Mouse (Mus musculus) midbrain, postnatal 0 days (tissue): Measurements from ENCODE around the gene Cntfr. TPM values are rescaled to one million over a fixed set of nuclear protein-coding genes. Genes with fewer than 3 reads are reported as not detected.

Source experiments
- ATAC-seq: fragments of 200-750 bp; cut with Nextera tagmentation; 2 replicates; pipeline ENCODE4 v1.8.0; 2017; ENCODE audit warnings: moderate number of reproducible peaks, mild to moderate bottlenecking, moderate TSS enrichment, moderate library complexity; ENCODE audit not compliant: low FRiP score
- DNase-seq: peaks from one replicate; pipeline ENCODE4 v3.0.0-alpha.2; 2015; ENCODE audit warnings: low spot score
- H3K27ac ChIP-seq: fragments of 300-500 bp; sonication (generic); 2 replicates; pipeline ENCODE4 v1.5.1; 2014; ENCODE audit warnings: low read depth, mild to moderate bottlenecking, low read length, mixed read lengths
- H3K27me3 ChIP-seq: fragments of 300-500 bp; sonication (generic); 2 replicates; pipeline ENCODE4 v1.6.1; 2014; ENCODE audit warnings: low read length, control low read depth, mixed read lengths; ENCODE audit not compliant: insufficient read depth
- H3K36me3 ChIP-seq: fragments of 300-500 bp; sonication (generic); 2 replicates; pipeline ENCODE4 v1.6.1; 2014; ENCODE audit warnings: low read length, control low read depth, mixed read lengths; ENCODE audit not compliant: insufficient read depth
- H3K4me1 ChIP-seq: fragments of 300-500 bp; sonication (generic); 2 replicates; pipeline ENCODE4 v1.6.1; 2014; ENCODE audit warnings: mild to moderate bottlenecking, control low read depth, antibody characterized with exemption, low read length, mixed read lengths; ENCODE audit not compliant: insufficient read depth
- H3K4me2 ChIP-seq: fragments of 300-500 bp; sonication (generic); 2 replicates; pipeline ENCODE4 v1.6.1; 2014; ENCODE audit warnings: low read depth, mild to moderate bottlenecking, low read length, mixed read lengths; ENCODE audit not compliant: poor library complexity, severe bottlenecking
- H3K4me3 ChIP-seq: fragments of 300-500 bp; sonication (generic); 2 replicates; pipeline ENCODE4 v1.5.1; 2014; ENCODE audit warnings: low read depth, mild to moderate bottlenecking, low read length, moderate library complexity
- H3K9ac ChIP-seq: fragments of 300-500 bp; sonication (generic); replicated peaks from 2 replicates; pipeline ENCODE4 v1.6.1; 2014; ENCODE audit warnings: mild to moderate bottlenecking, low read length, moderate library complexity, mixed read lengths; ENCODE audit not compliant: poor library complexity, severe bottlenecking
- H3K9me3 ChIP-seq: fragments of 300-500 bp; sonication (generic); 2 replicates; pipeline ENCODE4 v1.6.1; 2016; ENCODE audit warnings: low read length, control low read depth
- CTCF ChIP-seq: IDR thresholded peaks from 2 replicates; pipeline ENCODE4 v1.5.1; 2016; ENCODE audit warnings: antibody characterized with exemption, mild to moderate bottlenecking
- WGBS: fragments of 180-500 bp; shearing (Covaris S2); extraction: QIAGEN DNeasy Blood & Tissue Kit; methylation state at CpG from one replicate; pipeline ENCODE4 v1.1.7; 2014; 5-methylcytosine and 5-hydroxymethylcytosine counted together
- polyA plus RNA-seq: library from polyadenylated mRNA; unstranded; fragments of >200 nt; fragmentation: Nextera tagmentation; extraction: Ambion mirVana; gene quantifications from 2 replicates; pipeline ENCODE4 v1.2.1, GENCODE M21; 2015
- total RNA-seq: library from RNA; depleted of rRNA; stranded (reverse); fragments of >200 nt; gene quantifications from 2 replicates; pipeline ENCODE4 v1.2.3, GENCODE M21; 2014

Cntfr gene
- total and polyA plus RNA-seq, 2 experiments from 2014 or later: 20.1 to 69.2 TPM

- ATAC-seq (no peak), DNase-seq (no peak)
- H3K9me3 ChIP-seq: no peaks in the 10 kb centered on the region
- H3K27ac ChIP-seq: no peak overlapping the region
- no peaks in the 10 kb centered on the region for H3K27me3 ChIP-seq
- TF ChIP-seq CTCF: no peak
- 25% methylated on average over 6 of the region's 6 CpGs for WGBS
- H3K36me3 ChIP-seq: no peaks in the 10 kb centered on the region
- no peak overlapping the region for H3K4me2 ChIP-seq
- H3K9ac ChIP-seq: no peak overlapping the region; the same call in 1 of the 2 replicates
- H3K4me3 ChIP-seq: 0 out of 2 replicates have a peak overlapping the region, but pooled peaks have one; percentile 0
- H3K4me1 ChIP-seq: 0 out of 2 replicates have a peak, but pooled peaks cover 3% of the 10 kb centered on the region
These were observed 14.1 kb downstream of the Cntfr start for GRCm38 (mm10) chr4:41682789-41683188.

- Histone ChIP-seq H3K9ac (no peak overlapping the region), H3K9me3 (no peaks in the 10 kb centered on the region), H3K4me1 (0 out of 2 replicates have a peak, but pooled peaks cover 3% of the 10 kb centered on the region), H3K4me3 (no peak overlapping the region), H3K27ac (no peak overlapping the region), H3K27me3 (no peaks in the 10 kb centered on the region), H3K4me2 (no peak overlapping the region), H3K36me3 (no peaks in the 10 kb centered on the region)
- TF ChIP-seq CTCF: no peak
- ATAC-seq: no peak
- no peak for DNase-seq
- WGBS: 67% methylated on average over 10 of the region's 10 CpGs
These were observed 14.9 kb downstream of the Cntfr start for GRCm38 (mm10) chr4:41681947-41682346.

GRCm38 (mm10) chr4:41681176-41681575 is 15.7 kb downstream of the Cntfr start:
- DNase-seq: peak; percentile 39
- H3K27ac ChIP-seq: no peak overlapping the region
- H3K4me3 ChIP-seq: no peak overlapping the region
- H3K9ac ChIP-seq: no peak overlapping the region
- no peaks in the 10 kb centered on the region for H3K27me3 ChIP-seq
- H3K4me2 ChIP-seq: no peak overlapping the region
- no peak for TF ChIP-seq CTCF
- H3K4me1 ChIP-seq: 0 out of 2 replicates have a peak, but pooled peaks cover 3% of the 10 kb centered on the region
- H3K36me3 ChIP-seq: no peaks in the 10 kb centered on the region
- 60% methylated on average over 4 of the region's 4 CpGs for WGBS
- no peaks in the 10 kb centered on the region for H3K9me3 ChIP-seq
- ATAC-seq: no peak

DNA sequence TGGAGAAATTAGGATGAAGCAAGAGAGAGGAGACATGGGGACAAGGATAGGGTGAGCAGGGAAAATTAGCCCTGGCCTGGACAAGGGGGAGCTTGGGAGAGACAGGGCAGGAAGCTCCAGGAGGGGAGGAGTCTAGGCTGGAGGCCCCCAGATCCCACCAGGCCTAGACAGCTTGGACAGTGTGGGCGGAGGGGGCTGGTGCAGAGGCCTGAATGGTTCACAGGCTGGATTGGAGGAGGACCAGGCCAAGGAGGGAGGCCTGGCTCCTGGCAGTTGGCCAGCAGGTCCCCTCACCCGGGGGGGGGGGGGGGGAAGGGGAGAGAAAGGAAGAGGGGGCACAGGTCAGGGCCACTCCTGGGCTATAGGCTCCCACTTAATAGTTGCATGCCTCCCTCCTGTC is 17.6 kb downstream of the Cntfr start:
- no peaks in the 10 kb centered on the region for H3K27me3 ChIP-seq
- ATAC-seq (no peak), DNase-seq (no peak)
- no peaks in the 10 kb centered on the region for H3K9me3 ChIP-seq
- no peak overlapping the region for H3K9ac ChIP-seq
- no peak for TF ChIP-seq CTCF
- WGBS: 40% methylated on average over 1 of the region's 2 CpGs
- H3K4me2 ChIP-seq: no peak overlapping the region
- no peak overlapping the region for H3K27ac ChIP-seq
- H3K36me3 ChIP-seq: no peaks in the 10 kb centered on the region
- peaks cover 5% of the 10 kb centered on the region; the same call in 1 of the 2 replicates for H3K4me1 ChIP-seq
- H3K4me3 ChIP-seq: no peak overlapping the region

- H3K9ac ChIP-seq: no peak overlapping the region
- no peak overlapping the region for H3K27ac ChIP-seq
- DNase-seq (no peak), ATAC-seq (no peak)
- H3K27me3 ChIP-seq: no peaks in the 10 kb centered on the region
- H3K4me1 ChIP-seq: peaks cover 5% of the 10 kb centered on the region; the same call in 1 of the 2 replicates
- no peaks in the 10 kb centered on the region for H3K9me3 ChIP-seq
- WGBS: 65% methylated on average over 6 of the region's 6 CpGs
- no peak overlapping the region for H3K4me2 ChIP-seq
- TF ChIP-seq CTCF: no peak
- H3K4me3 ChIP-seq: no peak overlapping the region
- H3K36me3 ChIP-seq: no peaks in the 10 kb centered on the region
These were observed 18.0 kb downstream of the Cntfr start for GRCm38 (mm10) chr4:41678863-41679262.

GRCm38 (mm10) chr4:41677006-41677629 is 19.8 kb downstream of the Cntfr start:
- no peak overlapping the region for H3K9ac ChIP-seq
- H3K27me3 ChIP-seq: no peaks in the 10 kb centered on the region
- H3K4me2 ChIP-seq: no peak overlapping the region
- TF ChIP-seq CTCF: no peak
- ATAC-seq (no peak), DNase-seq (peak; percentile 75)
- no peak overlapping the region for H3K4me3 ChIP-seq
- no peaks in the 10 kb centered on the region for H3K36me3 ChIP-seq
- WGBS: 51% methylated on average over 11 of the region's 13 CpGs
- peaks cover 5% of the 10 kb centered on the region; the same call in 1 of the 2 replicates for H3K4me1 ChIP-seq
- no peak overlapping the region for H3K27ac ChIP-seq
- no peaks in the 10 kb centered on the region for H3K9me3 ChIP-seq
